Mouse (Mus musculus): ENCODE measurements at regions not wholly inside any gene's neighbourhood (a gene's known extent, or its start where the extent isn't known, plus 50 kb on each side); places are given as distances from the start of the nearest gene placed in this dataset.

DNA sequence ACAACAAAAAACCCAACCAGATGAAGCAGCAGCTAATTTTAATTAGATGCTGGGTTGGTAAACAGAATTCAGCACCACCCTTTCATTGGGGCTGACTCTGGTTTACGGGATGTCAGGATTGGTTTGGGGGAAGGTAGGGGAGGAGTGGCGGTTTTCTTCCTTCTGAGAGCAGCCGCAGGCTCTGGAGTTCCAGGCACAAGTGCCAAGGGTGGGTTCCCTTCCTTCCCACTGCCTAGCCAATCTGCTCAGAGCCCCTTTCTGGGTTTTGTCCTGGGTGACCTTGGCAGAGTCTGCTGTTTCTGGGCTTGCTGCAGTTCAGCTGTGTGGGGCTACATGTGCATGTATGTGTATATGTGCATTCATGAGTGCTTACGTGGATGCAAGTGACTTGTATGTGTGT is 260.5 kb upstream of the Gm4791 start:
- no peak for DNase-seq (ENCODE audit: low spot score in 2 of 2)

DNA sequence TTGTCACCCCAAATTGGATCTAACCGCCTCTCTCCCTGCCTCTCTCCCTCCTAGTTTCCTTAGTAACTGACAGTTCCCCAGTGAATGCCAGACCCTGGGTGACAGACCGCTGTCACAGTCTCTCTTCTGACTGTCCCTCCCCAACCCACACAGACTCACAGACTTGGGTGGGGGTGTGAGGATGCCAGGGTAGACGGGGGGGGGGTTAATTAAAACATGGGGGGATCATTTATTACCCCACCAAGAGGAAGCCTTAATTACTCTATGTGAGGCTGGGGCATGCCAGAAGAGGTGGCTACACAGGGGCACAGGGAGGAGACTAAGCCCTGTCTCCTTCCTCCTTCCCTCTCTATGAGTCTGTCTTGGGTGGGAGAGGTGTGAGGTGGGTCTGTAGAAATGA is 261.1 kb upstream of the Gm4791 start:
- DNase-seq (ENCODE audit: low spot score in 2 of 2) = no peak

DNA sequence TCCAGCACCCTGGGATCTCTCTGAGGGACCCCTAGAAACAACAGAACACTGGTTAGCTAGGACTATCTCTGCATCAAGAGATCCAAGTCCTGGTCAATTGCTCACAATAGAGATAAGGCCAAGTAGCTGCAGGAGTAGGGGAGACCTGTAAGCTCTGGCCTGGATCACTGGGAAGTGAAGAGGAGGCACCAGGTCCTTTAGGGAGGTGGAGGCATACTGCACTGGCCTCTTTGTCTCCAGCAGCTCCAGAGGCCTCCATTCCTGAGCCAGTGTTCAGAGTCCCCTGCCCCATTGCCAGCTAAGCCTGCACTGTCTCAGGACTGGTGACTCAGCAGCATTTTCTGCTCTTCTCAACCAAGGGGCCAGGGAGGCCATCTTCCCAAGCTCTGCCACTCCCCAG is 262.3 kb upstream of the Gm4791 start:
- DNase-seq (ENCODE audit: low spot score in 2 of 2) = no peak

DNA sequence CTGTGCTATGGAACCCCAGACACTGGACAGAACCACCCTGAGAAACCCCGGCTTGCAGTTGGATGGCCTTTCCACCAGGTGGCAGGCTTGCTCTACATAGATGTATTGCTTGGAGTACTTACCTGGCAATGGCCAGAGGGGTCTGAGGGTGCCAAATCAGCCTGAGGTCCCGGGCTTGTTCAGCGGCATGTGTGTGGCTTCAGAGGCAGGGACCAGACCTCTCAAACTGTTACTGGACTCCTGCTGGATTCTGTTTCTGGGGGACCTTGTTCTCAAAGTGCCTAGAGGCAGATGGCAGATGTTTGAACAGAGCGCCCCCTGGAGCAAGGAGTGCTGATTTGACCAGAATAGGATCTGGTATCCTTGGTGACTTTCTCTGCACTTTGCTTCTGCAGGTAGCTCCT is 262.9 kb upstream of the Gm4791 start:
- peak; percentile 78 to 83 for DNase-seq (ENCODE audit: low spot score in 2 of 2)

DNA sequence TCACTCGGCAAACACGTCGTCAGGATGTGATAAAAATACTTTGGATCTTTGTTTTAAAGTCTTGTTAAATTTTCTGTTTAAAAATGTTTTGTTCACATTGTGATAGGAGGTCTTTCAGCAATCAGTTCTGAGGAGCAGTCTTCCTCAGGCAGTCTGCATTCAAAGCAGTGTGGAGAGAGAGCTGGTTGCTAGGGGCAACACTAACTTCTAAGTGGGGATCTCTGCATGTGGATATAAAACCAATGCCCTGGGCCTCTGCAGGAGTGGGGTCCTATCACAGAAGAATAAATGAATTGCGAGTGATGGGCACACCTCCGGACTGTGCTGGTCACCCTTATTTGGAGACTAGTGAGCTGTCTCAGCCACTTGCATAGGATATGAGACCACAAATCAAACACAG is 270.1 kb upstream of the Gm4791 start:
- DNase-seq (ENCODE audit: low spot score in 2 of 2) = no peak

DNA sequence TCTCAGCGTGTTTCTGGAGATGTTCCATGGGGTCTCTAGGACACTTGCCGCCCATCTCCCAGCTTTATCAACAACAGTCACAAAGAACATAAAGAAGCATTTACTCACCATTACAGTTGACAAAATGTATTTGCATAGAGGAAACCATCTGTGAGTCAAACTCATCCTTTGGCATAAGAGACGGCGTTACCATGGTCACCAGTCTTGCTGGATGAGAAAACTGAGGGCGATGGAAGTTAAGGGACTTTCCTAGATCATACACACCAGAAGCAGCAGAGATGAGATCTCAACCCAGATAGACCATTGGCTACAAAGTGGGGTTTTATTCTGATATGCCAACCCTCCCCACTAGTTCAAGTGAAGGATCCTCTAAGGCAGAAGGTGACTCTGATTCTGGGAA is 274.3 kb upstream of the Gm4791 start:
- DNase-seq (ENCODE audit: low spot score in 2 of 2) = no peak

DNA sequence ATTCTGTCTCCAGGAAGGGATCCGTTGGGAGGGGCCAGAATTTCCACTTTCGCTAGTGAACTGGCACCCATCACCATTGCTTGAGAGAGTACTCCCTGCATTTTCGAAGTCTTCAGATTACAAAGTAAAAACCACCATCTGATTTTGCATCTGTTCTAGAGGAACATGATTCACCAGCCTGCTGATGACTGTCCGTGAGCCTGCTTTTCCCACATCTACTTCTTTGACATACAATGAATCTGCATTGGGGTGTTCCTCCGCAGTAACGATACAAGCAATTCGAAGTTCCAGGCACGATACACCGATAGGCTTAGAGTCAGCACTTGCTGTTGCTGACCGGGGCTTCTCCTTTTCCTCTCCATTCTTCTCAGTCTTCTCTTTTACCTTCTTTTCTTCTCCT is 285.1 kb upstream of the Gm4791 start:
- no peak for DNase-seq (ENCODE audit: low spot score in 2 of 2)

DNA sequence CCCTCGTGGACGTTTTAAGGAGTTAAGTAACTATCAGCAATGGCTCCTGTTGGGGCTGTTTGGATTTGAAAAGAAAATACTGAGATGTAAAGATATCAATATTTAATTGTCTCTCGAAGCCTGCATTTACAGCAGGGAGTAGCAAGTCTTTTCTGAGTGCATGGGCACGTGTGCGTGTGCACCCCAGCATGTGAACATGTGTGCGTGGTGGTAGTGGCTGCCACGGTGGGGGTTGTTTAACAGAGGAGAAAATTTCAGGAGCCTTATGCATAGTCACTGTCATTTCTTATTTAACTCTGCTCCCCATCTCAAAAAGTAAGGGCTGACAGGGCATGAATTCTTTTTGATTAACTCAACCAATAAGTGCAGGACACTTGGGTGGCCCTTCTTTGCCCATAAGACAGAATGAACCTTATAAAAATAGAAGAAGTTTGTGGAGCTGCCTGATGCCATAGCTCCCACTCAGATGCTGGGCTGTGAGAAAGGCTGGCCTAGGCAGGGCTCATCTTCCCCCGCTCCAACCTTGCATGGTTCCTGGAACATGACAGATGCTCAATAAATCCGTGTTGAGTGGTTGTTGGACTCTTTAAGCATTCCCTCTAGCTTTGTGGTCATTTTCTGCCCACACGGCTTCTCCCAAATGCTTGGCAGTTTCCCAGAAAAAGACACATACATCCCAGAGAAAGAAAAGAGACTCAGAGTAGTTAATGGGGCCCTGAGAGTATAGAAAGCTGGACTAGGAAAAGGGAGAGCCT is 294.2 kb upstream of the Gm4791 start:
- no peak for DNase-seq (ENCODE audit: low spot score in 2 of 2)

DNA sequence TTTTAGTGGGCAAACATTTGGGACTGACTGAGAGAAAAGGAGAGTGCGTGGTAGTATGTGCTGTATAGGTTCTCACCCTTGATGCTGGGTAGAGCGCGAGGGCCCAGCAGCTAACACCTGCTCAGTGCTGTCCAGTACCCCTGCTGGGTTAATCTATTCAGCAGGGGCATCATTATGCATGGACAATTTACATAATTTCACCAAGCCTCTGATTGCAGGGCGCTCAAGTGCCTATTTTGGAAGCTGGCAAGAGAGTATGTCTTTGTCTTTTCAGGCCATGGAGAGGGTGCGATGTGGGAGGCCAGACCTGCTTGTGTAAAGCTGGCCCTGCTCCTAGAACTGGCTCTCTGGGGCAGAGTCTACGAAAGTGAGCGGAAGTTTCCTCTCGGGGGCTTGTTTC is 294.9 kb upstream of the Gm4791 start:
- no peak for DNase-seq (ENCODE audit: low spot score in 2 of 2)

DNA sequence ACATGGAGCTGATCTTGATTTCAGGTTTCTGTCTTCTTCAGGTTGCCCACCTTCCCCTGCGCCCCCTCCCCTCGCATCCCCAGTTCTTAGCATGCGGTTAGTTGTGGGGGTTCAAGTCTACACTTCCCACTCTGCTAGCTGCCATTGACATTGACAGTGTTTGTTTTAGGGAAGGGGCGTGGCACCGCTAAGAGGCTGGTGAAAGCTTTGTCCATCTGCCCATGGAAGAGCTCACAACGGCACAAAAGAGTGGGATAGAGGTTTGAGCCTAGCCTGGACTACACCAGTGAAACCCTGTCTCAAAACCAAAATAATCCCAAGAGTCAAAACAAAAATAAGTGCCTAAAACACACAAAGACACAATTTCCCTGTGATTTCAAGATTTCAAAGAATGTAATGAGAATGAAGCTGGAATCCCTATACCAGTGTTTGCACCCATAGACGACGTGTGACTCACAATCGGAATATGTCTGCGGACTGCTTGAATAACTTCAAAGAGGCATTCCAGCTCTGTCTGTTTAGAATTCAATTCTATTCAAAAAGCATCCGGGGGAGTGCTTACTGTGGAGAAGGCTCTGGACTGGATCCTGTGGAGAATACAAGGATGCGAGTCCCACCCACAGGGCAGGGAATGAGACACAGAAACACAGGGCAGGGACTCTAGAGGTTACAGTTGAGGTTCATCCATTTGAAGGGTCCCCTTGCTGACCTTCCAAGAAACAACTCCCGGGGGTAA is 295.5 kb upstream of the Gm4791 start:
- no peak for DNase-seq (ENCODE audit: low spot score in 2 of 2)

DNA sequence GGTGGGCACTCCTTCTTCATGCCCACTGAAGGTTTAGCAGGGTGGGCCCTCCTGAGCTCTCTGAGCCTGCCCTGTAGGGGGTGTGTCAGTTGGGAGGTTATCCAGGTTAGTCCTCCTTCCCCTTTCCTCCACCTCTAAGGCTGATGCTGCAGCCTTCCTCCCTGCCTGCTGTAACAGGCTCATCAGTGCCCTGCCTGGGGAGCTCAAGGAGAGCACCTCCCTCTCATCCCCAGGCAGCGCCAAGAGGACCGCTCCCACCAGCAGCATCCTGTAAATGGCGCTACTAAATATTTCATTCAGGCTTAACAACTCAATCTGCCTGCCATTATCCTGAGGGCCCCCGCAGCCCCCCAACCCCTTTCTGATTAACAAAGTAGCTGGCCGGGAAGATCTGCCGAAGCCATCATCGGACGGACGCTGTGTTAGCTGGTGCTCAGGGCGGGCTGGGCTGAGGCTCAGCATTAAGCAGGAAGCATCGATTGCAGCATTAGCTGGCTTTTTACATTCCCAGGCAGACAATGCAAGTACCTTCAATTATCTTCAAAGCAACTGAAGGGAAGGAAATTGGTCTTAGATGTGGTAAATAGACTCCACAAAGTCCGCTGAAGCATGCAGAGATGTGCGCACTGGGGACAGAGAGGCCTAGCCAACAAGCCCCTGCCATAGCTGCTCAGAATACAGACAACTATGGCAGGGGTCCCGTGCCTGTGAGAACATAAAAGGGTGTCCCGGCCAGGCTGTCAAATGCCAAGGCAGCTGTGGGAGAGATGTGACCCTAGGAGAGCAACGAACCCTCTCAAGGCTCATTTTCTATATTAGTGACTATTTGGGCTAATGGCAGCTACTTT is 296.3 kb upstream of the Gm4791 start:
- no peak for DNase-seq (ENCODE audit: low spot score in 2 of 2)

DNA sequence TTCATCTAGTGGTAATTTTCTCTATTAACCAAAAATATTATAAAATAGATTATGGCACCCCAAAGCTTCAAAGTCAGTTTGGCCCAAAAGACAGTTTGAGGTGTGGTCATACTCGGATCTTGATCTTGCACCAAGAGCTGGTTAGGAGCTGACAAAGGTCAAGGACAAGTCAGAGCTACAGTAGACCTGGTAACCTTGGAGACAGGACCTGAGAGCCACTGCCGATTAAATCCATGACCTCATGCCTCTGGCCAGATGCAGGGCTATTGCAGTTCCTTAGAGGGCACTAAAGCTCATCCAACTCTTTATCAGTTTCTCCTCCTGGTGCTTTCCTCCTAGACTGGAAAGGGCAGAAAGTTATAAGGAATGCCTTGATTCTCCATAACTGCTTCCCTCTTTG is 302.4 kb upstream of the Gm4791 start:
- DNase-seq (ENCODE audit: low spot score in 2 of 2) = no peak

DNA sequence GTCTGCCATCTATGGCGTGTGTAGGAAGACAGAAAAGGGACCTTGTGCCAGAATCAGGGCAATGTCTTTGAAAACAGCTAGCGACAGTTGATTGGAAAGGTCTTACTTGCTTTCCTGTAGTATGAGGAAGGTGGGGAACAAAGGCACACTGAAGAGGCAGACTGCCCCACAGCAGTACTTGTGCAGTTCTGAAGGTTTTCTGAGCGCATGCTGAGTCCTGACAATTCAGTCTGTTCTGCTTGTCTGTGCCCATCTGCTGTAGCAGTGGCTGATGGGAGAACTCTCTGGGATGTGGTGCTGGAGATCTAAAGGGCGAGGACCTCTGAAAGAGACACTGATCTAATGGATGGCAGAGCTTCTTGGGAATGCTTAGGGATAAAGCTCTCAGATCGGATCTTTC is 309.2 kb upstream of the Gm4791 start:
- no peak for DNase-seq (ENCODE audit: low spot score in 2 of 2)

DNA sequence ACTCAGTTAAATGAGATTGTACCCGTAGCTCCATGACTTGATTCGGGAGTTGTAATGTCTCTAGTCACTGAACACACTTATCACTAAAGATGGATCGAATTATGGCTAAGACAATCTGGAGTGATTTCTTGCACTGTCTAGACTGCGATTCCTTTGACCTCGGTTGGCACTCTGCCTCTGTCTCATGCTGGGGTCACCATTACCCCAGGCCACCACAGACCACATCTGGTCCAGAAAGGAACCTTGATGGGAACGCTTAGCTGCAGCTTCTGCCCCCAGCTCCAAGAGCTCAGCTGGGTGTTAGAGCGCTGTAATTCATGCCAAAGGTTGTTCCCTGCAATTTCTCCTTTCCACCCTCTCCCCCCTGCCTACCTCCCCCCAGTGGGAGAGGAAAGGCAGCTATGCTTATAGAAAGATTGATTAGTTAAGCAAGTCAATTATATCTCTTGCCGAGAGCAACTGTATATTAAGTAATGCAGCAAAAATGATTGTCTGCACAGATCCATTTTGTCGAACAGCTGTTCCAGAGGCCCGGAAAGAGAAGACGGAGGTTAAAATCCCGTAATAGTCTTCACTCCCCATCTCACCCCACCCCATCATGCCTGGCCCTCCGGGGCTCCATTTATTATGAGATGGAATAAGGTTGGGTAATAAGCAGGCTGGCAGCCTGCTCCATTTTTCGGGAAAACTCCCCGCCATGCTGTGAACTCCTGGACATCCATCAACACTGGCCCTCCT is 314.3 kb upstream of the Gm4791 start:
- no peak for DNase-seq (ENCODE audit: low spot score in 2 of 2)

DNA sequence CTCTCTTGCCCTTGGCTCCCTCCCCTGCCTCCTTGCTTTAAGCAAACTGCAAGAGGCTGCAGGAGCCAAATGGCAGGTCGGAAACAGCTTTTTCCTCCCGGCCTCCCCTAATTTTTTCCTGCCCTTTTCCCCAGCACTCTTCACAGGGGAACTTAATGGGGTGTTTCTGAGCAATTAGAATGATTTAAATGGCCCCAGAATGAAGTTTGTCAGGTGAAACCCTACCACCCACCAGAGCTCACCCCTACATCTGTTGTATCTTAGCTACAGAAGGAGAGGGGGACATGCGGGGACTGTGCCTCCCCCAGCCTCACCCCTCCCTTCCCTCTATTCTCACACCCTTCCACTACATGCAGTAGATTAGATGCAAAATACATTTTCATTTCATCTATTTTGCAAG is 326.5 kb upstream of the Gm4791 start:
- DNase-seq (ENCODE audit: low spot score in 2 of 2) = no peak

DNA sequence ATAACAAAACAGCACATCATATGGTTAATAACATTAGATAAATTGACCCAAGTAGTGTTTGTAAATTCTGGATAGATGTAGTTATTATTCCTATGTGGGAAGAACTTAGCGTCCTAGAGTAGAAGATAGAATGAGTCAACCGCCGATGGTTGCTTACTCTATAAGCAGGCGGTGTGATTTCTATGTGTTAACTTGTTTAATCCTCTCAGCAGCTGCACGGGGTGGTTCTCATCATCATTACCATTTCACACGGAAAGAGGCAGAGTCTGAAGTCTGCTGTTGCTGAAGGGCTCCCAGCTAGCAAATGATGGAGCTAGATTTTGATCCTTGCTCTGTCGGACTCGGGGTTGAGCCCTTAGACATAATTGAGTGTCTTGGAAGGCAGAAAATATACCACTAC is 334.6 kb upstream of the 4931429L15Rik start:
- no peak for DNase-seq (ENCODE audit: low spot score in 2 of 2)

DNA sequence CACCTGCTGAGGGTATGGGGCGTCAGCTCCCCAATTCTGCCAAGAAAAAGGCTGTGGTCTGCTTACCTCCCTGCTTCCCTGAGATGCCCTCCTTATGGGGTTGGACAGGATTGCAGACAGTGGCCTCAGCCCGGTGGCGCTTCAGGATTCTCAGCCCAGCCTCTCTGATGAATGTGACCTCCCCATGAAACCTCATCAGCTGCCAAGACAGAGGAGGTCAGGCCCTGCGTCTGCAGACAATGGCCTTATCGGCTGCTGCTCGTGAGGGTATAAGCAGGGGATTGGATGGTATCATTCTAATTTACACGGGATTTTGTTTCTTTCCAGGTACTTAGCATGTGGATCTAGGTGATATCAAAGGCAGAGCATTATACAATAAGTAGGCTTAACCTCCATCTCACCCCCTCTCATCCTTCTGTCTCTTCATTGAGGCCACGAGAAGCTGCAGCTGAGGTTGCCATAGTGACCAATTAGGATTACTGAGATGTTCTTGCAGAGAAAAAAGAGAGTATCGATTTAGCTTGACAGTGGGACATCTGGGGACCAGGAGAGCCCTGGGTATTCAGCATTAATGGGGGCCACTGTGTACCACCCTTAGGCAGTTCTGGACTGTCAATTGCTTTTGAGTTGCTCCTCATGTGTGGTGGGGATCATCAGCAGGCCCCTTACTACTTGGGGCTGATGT is 327.6 kb upstream of the 4931429L15Rik start:
- no peak for DNase-seq (ENCODE audit: low spot score in 2 of 2)

DNA sequence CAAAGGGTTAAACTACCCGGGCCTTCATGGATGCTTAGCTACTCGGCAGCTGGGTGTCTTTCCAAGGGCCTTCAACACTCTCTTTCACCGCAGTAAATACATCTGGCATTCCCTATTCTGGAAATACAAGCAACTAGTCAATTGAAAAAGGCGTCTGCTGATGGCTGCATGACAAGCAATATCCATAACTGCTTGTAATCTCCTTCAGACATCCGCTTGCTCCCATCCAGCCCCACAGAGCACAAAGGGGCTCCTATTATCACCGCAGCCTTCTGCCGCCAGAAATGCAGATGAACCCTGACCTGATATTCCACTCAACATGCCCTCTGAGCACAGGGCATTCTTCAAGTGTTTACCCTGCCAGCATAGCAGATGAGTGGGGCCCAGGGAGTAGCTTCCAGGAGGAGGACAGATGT is 325.7 kb upstream of the 4931429L15Rik start:
- no peak for DNase-seq (ENCODE audit: low spot score in 2 of 2)

DNA sequence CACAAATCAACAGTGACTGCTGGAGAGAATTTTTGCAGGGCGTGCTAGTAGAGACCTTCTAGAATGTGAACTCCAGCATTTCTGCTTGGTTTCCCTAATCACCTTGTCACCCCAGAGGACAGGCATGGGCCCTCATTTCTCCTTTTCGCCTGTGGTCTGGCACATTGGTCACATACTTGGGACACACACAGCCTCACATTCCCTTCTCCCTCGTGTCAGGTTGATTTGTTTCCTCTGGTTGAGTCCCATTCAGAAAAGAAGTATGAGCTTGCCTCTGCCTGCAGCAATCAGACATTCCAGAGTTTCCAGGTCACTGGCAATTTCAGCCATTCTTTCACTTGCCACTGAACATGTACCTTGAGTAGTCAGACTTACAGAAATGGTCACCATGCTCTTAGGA is 323.8 kb upstream of the 4931429L15Rik start:
- DNase-seq (ENCODE audit: low spot score in 2 of 2) = no peak

DNA sequence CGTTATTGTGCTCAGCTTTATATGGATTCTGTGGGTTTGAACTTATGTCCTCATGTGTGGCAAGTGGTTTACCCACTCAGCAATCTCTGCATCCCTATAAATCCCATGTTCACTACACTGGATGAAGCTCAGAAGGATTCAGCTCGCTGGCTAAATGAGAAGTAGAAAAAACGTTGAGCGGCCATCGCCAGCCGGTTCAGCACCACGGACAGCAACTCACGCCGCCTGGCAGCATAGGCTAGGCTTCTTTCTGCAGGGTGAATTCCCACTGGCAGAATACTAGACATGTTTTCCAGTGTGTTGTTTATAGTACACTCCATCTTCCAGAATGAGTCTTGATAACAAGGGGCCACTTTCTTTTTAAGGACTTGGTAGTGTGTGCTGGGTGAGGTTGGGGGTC is 322.9 kb upstream of the 4931429L15Rik start:
- peak in 1 of 2 experiments; percentile 3 for DNase-seq (ENCODE audit: low spot score in 2 of 2)

DNA sequence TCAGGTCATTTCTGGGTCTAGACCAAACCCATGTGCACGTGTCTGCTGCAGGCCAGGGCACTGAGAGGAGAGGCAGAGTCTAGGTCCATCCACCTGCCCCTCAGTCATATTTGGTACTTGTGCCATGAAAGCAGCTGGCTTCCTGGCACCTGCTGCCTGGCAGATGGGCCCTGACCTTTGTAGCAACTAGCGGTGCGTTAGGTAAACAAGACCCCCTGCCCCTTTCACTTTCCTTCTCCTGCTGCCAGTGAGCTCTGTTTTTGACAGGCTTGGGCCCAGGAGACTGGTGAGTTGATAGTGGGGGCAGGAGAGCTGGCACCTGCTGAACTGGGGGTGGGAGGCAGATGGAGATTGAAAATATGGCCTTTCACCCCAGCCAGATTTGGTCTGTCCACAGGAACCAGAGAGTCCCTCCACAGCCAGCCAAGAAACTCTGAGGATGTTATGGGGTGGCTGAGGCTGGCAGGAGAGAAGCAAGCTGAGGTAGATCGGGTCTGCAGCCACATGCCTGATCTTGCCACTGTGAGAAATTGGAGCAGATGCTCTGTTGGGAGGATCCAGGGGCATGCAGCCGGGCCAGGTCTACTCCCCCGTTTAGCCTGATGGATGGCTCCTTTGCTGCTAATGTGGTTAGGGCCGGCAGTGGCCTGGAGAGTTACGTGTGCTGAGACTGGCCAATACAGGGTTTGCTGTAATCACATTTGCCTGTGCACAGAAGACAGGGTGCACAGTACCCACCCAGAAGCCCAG is 316.6 kb upstream of the 4931429L15Rik start:
- no peak for DNase-seq (ENCODE audit: low spot score in 2 of 2)
